Mouse (Mus musculus) CD8-positive naive resting alpha-beta T cell, adult 2 months (primary cell): ENCODE results near the gene En2.

Source experiments
- DNase-seq, 2 experiments: peaks; one replicate each; pipeline ENCODE4 v3.0.0; 2022; ENCODE audit warnings: low read depth in 2 of 2, low spot score in 2 of 2

Gene En2

DNA sequence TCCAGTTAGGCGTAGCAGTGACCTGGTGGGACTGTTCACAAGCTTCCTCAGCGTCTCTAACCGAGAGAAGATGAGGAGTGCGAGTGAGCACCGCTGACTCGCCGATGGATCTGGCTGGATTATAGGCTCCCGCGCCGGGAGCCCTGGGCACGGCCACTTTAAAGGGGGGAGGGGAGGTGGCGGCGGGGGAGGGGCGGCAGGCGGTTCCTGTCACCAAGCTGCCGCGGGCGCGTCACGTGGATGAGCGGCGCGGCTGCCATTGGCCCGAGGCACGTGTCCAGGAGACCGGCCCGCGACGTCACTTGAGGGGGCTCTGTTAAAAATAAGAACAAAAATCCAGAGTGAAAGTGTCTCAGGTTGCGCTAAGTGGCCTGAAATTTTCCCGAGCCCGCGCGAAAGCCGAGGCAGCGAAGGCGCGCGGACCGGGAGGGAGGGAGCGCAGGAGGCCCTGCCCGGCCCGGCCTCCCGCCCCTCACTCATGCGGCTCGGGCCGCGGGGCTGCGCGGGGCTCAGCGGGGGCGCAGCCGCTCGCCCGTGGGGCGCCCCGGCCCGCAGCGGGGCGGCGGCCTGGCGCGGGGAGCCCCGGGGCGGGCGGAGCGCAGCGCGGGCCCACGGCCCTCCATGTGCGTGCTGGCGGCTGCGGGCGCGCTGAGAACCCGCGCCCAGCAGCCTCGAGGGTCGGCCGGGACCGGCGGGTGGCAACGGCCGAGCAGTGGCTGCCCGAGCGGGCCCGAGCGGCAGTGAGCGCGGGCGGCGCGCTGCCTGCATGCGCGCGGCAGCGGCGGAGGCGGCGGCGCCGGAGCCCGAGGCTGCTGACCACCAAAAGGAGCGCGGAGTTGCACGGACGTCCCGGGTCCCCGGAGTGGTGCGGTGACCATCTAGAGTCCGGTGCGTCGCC is at the start of gene En2:
TSS of gene En2 (plus strand) at position 337 of the 898 bp plus-strand sequence.
- DNase-seq: no peak

DNA sequence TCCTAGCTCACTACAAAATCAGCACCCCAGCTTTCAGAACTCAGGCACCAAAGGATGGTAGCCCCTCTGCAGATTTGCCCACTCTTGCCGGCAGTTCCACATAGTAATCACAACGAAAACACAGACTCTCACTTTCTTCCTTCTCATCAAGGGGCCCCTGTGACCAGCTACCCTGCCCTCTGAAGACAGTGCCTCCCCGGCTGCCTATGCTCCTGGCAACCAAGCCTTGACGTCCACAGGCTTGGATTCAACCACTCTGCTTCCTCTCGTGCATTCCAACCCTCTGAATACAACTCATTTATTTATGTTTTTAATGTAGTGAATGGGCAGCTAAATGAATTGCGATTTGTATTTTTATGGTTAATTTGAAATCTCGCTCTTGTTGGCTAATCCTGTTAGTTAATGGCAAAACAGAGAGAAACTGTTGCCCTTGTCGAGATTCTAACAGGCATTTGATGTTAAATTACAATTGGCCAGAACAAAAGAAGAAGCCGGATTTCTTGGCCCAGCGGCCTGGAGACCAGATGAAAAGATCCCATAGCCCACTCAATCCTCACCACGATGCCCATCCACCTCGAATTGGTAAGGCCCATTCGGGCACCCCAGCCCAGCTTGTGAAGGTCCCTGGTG is 48.1 kb upstream of the En2 start:
- DNase-seq: no peak

DNA sequence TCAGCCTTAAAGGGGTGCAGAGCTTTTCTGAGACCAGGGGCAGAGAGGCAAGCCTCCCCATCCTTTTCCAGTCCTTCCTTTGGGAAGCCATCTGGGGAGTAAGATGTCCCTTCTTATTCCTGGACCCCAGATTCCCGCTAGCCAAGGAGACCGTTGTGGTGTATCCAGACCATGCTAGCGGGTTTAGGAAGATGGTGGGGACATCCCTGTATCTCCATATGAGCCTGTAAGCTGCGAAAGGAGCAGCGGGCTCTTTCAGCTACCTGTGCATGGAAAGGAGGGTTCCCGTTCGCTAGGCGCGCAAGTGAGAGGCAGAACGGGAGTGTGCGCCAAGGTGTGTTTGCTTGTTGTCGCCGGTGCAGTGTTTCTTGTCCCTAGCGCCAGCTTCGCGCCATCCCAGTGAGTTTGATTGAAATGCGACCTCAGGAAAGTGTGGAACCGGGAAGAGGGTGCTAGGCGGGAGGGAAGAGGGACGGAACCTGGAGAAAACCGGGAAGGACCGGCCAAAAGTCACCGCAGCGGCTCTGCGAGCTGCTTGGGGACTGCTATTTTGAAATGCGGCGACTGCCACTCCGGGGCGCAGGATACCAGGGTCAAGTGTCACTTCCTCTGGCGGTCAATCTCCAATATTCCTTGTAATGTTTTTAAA is 47.5 kb upstream of the En2 start:
- no peak for DNase-seq

DNA sequence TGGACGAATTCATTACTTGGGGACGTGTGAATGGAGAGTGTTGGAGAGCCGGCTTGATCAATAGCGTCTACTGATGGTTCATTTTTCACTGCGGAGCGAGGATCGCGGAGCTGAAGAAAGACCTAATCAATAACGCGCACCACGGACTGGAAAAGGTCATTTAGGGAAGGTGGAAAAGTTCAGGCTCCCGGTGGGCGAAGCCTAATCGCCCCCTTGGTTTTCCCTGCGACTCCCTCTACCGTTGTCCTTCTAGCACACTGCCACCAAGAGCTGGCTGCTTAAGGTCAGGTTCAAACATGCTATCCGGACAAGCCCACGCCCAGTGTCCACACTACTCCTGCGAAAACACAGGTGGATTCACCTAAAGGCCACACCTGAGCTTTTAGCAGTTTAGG is 47.0 kb upstream of the En2 start:
- DNase-seq: no peak

DNA sequence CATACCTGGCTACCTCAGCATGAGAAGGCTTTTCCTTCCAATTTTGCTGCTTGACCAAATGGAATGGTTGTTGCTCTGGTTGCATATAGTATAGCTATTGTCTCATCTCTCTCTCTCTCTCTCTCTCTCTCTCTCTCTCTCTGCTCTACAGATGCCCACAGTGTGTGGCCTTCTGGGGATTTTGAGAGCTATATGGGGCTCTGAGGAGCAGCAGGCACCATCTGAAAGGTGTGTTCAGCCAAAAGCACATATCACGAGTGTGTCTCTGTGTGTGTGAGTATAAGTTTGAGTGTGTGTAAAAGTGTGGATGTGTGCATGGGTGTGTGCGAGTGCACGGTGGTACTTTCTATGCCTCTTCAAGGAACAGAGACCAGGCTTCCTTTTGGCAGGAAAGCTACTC is 45.9 kb upstream of the En2 start:
- no peak for DNase-seq

DNA sequence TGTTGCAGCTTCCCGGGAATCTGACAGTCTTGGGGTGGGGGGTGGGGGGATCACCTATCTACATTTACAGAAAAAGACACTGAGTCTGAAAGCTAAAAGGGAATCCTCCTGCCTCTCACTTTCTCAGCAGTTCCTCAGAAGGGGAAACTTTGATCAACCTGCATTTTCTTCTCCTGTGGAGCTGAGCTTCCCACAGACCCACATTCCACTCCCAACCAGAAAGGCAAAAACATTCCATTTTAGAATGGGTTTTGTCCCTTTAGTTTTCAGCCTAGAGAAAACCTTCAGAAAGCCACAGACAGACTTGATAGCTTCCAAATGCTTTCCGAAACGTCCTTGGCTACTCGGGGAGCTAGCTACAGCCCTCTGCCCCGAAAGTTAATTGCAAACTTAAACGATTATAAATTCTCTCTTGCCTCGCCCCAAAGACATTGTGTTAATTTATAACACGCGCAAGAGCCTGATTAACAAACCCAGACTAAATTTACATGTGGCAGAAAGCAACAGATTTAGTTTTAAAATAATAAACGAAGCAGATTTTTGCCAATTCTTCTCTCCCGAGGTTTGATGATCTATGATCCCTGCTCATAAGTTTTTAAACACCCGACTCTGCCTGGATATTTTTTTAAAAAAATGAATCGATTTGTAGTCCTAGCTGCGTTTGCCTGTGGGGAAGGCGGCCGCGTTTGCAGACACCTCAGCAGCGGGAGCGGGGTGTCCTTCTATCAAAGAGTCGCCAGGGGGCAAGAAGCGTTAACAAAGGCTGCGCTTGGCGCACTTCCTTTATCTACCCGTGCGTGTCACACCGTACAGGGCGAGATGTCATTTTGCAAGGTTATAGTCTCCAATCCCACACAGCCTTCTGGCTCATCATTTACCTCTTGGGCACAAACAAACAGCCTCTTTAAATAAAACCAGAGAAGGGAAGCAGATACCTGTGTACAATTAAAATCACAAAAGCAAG is 42.7 kb upstream of the En2 start:
- peak; percentile 65 to 81 for DNase-seq

DNA sequence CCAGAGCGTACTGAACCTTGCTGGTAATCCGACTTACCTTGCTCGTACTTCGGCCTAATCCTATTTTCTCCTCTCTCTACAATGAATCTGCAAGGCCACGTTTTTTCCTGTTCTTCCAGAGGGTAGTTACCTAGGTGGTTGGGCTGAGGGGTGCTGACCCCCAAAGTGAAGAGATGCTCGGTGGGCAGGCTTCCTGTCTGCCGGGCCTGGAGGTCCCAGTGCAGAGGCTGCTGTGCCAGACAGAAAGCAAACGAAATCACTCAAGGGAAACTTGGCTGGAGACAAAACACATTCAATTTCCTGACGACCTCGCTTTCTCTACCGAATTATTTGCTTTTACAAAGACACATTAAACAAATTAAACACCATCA is 42.1 kb upstream of the En2 start:
- DNase-seq: peak in 1 of 2 experiments; percentile 0

DNA sequence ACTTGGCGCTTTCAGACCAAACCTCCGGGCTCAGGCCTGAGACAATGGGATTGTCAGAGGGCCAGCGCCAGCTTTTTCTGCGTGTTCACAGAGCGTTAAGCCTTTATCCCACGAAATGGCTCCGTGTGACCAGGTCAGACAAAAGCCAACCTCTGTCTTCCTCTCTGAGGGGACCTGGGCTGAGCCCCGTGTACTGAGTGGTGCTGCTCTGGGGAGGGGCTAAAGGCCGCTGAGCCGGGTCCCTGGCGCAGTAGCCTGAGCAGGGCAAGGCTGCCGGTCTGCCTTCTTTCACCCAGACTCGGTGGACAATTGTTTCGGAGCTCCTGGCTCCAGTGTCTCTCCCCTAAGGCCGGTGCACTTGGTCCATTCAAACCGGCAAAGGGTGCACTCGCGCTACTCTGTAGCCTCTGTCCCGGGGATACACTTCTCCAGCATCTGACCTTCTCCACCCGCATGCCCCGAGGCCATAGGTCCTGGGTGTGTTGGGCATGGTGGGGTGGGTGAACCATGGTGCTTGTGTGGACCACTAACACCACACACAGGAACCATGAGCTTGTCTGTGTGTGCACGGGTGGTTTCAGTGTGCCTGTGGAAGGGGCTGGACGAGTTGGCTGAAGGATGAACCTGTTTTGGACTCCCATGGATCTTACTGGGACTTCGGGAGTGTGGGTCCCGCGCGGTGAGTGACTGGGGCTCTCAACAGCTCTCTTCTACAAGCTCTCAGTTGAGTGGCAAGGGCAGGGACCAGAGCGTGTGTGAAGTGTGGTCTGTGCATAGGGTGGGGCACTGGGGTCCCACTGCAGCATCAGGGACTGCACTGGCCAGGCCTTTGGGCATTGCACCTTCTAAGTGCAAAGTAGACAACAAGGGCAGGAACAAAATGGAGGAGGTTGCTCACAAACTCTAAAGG is 40.9 kb upstream of the En2 start:
- DNase-seq: no peak

DNA sequence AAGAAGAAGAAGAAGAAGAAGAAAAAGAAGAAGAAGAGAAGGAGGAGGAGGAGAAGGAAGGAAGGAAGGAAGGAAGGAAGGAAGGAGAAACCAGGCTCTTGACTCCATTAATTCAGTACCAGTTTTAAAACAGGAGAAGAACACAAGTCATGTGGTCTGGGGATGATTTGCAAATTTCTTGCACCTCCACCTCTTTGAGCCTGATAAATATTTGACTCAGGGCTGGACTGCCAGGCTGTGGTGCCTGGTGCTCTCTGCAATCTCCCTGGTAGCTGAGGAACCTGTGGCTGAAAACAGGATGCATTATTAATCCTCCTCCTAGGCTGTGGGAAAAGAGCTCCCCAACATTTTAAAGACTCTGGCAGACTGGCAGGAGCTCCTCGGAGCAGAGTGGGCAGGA is 36.6 kb upstream of the En2 start:
- no peak for DNase-seq

DNA sequence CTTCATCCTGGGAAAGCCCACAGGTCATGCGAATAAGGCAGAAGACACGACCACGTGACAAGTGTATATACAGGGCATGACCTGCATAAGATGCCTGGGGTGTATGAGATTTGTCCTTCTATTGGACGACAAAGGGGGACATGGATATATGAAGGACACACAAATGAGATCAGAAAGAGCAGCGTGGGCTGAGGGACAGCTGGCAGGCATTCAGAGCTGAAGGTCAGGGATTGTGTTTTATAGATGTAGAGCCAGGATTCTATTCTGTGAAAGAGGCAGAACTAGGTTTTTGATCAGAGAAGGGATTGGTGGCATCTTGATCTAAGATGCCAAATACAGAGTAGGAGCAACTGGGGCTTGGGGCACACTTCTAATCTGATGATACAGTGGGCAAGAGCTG is 33.3 kb upstream of the En2 start:
- no peak for DNase-seq

DNA sequence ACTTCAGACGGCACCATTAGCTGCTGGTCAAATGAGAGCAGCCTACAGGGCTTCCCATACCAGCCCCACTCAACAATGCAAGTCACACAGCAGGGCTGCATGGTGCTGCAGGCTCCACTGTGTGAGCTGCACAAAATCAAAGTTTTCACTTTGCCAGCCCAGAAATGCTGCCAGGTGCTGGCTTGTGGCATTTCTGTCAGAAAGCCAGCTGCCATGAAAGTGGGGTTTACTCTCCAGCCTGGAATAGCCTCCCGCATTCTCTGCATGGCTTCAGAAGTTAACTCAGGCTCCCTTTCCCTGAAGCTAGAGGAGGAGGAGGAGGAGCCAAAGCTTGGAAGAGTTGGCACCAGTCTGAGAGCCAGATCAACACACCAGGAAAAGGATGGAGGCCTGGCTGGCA is 29.1 kb upstream of the En2 start:
- DNase-seq: no peak

DNA sequence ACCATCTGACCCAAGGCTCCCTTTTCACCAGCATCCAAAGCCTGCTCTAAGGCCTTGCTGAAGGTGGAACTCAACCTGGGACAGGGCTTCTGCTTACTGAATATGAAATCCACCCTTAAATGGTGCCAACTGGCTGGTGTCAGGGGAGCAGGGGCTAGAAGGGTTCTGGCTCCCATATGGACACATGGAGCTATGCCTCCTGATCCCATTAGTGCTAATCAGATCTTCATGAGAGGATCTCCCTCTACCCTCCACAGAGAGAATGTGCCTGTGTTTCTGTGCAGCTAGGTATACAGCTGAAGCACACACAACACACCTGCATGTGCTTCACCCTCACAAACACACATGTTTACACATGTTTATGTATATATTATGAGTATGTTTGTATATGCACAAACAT is 20.9 kb upstream of the En2 start:
- DNase-seq: no peak

DNA sequence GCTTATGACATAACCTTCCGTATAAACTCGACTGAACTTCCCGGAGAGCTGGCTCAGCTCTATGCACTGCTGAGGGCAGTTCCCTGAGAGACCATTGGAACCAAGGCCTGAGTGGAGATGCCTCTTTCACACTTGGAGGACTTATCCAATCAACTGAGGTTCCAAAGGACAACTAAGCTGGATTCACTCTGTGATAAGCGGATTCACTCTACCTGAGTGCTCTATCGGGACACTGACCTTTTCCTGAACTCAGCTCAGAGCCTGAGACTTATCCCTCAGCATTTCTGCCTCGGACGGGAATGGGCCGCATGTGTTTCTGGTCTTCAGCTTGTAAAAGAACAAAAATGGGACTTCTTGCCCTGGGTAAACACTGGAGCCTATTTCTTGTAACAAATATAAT is 19.5 kb upstream of the En2 start:
- no peak for DNase-seq

DNA sequence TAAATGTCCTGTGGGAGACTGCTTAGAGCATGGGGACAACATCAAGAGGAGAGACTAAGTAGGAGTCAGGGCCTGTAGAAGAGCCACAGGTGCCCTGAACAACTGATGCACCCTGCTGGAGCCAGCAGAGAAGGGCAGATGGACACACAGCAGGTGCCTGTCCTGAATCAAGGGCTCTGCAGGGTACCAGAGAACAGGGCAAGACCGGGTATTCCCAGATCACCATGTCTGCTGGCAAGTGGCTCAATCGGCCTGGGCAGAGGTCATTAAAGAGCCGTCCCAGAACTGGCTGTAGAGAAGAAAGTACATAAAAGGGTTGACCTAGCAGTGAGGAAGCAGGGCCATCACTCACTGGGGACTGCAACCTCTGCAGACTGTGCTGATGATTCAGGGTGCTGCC is 17.0 kb upstream of the En2 start:
- DNase-seq: no peak

DNA sequence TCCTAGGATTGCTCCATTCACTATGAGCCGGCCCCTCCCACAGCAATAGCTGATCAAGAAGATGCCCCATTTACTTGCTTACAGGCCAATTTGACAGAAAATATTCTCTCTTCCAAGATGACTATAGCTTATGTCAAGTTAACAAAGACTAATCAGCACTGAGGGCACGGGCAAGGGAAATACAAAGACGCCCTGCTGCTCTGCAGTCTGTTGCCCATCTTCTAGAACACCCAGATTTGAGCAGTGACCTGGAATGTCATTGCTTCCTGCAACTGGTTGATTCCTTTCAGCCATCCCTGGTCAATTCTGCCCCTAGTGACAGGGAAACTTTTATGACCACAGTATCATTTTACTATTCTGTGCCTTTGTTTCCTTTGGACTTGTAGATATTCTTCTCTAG is 16.1 kb upstream of the En2 start:
- no peak for DNase-seq

DNA sequence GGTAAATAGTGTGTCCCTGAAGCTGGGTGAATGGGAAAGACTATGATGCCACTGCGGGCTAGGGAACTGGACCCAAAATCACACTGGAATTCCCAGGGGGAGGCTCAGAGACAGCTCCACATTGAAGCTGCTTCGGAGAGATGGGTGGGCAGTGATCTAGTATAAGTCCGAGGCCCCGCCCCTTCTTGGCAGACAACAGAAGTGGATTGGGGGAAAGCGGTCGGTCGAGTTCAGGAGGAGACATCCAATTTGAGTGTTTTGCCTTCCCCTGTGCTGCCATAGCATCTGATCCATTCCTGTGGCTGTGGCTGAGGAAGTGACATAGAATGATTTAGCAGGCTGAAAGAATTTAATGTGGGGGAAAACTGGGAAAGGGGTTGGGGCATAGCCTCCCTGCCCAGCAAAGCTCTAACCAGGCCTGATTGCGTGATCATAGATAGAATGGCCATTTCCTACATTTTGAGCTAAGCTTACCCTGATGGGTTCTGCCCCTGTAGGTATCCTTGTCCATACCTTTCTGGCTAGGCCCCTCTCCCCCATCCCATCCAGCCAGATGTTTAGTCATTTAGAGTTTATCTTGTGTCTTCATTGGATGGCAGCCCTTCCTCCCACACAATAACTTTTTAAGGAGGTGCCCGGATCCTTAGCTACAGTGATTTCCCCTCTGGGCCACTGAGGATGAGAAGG is 8.3 kb upstream of the En2 start:
- DNase-seq: no peak

DNA sequence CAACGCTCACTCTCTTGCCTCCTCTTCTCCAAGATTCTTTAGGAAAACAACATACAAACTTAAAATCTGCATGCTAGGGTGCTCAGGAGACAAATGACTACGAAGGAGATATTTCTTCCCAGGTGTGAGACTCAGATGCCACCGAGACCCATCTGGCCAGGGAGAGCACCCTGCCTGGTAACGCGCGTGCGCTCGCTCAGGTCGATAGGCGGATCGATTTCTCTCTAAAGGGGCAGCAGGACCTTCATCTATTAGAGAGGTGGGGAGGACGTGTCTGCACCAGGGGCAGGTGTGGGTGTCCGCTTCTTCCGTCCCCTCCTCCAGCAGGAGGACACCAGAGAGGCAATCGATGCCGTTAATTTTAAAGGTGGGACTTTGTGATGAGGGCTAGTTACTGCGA is 7.7 kb upstream of the En2 start:
- DNase-seq: no peak

DNA sequence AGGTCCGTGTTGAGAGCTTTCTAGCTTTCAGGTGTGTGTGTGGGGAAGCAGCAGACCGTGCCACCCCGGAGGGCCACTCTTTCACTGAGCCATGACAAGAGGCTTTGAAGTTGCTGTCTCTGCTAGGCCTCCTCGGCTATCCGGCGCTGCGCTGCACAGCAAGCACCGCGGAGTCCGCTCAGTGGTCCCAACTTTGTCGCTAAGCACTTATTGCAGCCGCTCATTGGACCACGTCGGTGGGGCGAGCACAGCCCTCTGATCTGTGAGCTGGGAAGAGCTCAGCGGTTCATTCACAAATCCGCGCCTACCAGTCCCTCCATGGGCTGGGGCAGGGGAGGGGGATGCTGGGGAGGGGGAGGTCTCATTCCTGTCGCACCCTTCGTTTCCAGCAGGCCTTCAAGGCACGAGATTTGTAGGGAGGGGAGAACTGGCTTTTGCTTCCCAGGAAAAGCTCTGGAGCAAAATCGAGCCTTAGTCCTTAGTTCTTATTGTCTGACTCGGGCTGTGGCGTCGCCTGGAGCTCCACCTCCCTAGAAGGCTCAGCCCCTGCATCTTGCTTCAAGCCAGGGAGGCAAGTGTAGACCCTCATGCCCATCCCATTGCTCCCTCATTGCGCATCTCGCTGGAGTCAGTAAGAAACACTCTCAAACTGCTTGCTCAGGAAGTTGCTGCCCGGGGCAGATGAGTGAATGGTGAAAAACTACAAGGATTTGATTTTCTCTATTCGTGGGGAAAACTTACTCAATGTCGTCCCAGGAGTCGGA is 7.0 kb upstream of the En2 start:
- no peak for DNase-seq

DNA sequence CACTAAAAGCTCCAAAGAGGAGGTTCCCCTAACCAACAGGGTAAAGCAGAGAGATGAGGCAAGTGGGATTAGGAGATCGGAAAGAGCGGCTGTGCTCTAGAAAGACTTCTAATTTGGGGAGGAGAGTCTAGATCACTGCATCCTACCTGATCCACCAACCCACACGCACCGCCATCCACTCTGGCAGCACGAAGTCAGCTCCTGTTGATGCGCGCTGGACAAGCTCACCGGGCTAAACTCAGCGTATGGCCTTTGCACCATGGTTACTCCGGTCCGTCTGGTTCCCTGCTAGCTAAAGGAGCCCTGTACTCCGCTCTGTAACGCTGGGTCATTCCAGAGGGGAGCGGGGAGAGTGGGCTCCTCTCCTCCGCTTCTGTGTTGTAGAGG is 6.4 kb upstream of the En2 start:
- no peak for DNase-seq
